Mouse (Mus musculus): ENCODE data around the gene Grin2d.

DNA sequence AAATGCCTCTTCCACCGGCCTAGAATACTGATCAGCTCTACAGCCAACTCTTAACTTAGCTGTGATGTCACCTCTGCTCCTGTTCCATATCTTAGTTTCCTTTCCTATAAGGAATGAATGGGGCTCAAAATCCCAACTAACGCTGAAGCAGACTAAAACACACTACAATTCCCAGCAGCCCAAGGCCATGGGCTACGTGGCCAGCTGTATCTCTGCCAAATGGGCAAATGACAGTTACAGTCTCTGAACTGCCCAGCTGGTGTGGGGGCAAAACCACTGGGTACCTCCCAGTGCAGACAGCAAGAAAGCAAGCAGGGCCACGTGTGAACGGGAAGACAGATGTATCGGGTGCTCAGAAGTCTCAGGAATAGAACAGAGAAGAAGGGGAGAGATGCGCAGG is 51.5 kb downstream of the Grin2d start:
- TF ChIP-seq CTCF (IDR thresholded peaks at IDR 0.05; ENCODE audit: control insufficient read depth, insufficient read depth, insufficient replicate concordance, low read depth, low read length) (no peak), POLR2A (IDR thresholded peaks at IDR 0.05; ENCODE audit: control insufficient read depth, low read depth, low read length) (no peak)

All from testis, adult 2 months (tissue).